Mouse (Mus musculus): Measurements from ENCODE around the gene Psmd12. TPM values are rescaled to one million over a fixed set of nuclear protein-coding genes. Genes with fewer than 3 reads are reported as not detected.

The Psmd12 gene
- total and polyA plus RNA-seq, 3 experiments, result 139 to 437 (median 149) TPM

DNA sequence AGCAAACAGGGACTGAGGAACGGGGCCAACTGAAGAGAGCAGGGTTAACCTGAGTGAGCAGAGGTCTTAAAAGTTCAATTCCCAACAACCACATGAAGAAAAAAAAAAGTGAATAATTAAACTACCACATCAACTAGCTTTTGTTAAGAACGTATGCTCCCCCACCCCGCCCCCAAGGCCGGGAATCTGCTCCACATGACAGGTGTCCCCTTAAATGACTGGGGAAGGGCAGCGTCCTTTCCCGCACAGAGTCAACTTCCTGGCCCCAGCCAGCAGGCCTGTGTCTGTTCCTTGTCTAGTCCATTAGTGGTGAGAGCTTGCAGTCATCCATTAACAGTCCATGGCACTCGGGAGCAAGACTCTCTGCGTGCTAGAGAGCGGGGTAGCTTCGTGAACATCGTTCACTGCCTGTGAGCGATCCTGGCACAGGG, 16.0 kb upstream of the Psmd12 start:
- no peak overlapping the region for H3K9ac ChIP-seq (ENCODE audit: control insufficient read depth, low read depth, low read length, poor library complexity, severe bottlenecking)
- H3K27ac ChIP-seq (ENCODE audit: control insufficient read depth, low read depth, low read length), result no peak overlapping the region
- no peak overlapping the region for H3K4me3 ChIP-seq (ENCODE audit: control insufficient read depth in 1 of 2, insufficient read depth in 1 of 2, low read depth in 2 of 2, low read length in 2 of 2)
- peaks cover 0 to 33% of the 10 kb centered on the region in 2 experiments; a peak in 3 of 4 replicates for H3K36me3 ChIP-seq (ENCODE audit: control insufficient read depth in 1 of 2, insufficient read depth in 2 of 2, low read length in 2 of 2)
- H3K9me3 ChIP-seq (replicated peaks; ENCODE audit: insufficient read depth, low read length), result no peaks in the 10 kb centered on the region
- H3K27me3 ChIP-seq (ENCODE audit: control insufficient read depth in 1 of 2, insufficient read depth in 2 of 2, low read length in 2 of 2), result no peaks in the 10 kb centered on the region
- H3K79me2 ChIP-seq (ENCODE audit: control insufficient read depth, insufficient read depth, low read length, poor library complexity), result peaks cover 62% of the 10 kb centered on the region
- TF ChIP-seq RAD21 (IDR thresholded peaks at IDR 0.05; ENCODE audit: low read depth, low read length) (no peak), JUND (IDR thresholded peaks at IDR 0.05; ENCODE audit: low read depth, low read length) (no peak), KAT2A (conservative IDR thresholded peaks at IDR 0.05; ENCODE audit: low read depth, low read length) (no peak), ZMIZ1 (IDR thresholded peaks at IDR 0.05; ENCODE audit: low read depth, low read length) (no peak), MEF2A (IDR thresholded peaks at IDR 0.05; ENCODE audit: extremely low read depth, insufficient replicate concordance, low read depth, low read length, poor library complexity, severe bottlenecking) (no peak), SIN3A (IDR thresholded peaks at IDR 0.05; ENCODE audit: low read length) (no peak), E2F4 (IDR thresholded peaks at IDR 0.05; ENCODE audit: borderline replicate concordance, low read depth, low read length) (no peak), ELF1 (IDR thresholded peaks at IDR 0.05; ENCODE audit: low read depth, low read length) (no peak), MYC (IDR thresholded peaks at IDR 0.05; ENCODE audit: low read depth, low read length) (no peak), CTCF (IDR thresholded peaks at IDR 0.05 in 2 of 3, conservative IDR thresholded peaks at IDR 0.05 in 1 of 3; ENCODE audit: control insufficient read depth in 1 of 3, insufficient read depth in 1 of 3, low read depth in 2 of 3, low read length in 3 of 3, poor library complexity in 1 of 3, severe bottlenecking in 1 of 3) (no peak), USF2 (IDR thresholded peaks at IDR 0.05; ENCODE audit: borderline replicate concordance in 1 of 2, insufficient read depth in 1 of 2, low read depth in 1 of 2, low read length in 2 of 2) (no peak)
- DNase-seq (ENCODE audit: low read depth, low spot score), result no peak
- H3K4me1 ChIP-seq (ENCODE audit: control insufficient read depth in 1 of 2, insufficient read depth in 2 of 2, low read length in 2 of 2), result peaks cover 23 to 29% of the 10 kb centered on the region in 2 experiments

DNA sequence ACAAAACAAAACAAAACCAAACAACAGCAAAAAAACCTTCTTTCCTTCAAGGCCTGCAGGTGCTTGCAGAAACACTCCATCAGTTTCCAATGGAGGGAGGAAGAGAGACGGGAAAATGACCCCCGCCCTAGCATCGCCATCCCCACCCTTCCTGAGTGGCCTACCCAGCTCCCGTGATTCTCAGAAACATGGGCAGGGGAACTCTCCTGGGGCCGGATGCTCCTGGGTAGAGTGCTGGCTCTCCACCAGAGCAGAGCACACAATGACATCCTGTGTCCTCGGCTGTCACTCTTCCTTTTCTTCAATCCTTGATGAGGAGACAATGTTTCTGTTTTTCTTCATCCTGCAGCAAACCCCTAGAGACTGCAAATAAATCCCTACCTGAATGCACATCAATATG, 15.1 kb upstream of the Psmd12 start:
- Histone ChIP-seq H3K9ac (ENCODE audit: control insufficient read depth, low read depth, low read length, poor library complexity, severe bottlenecking) (no peak overlapping the region), H3K9me3 (replicated peaks; ENCODE audit: insufficient read depth, low read length) (no peaks in the 10 kb centered on the region), H3K27ac (ENCODE audit: control insufficient read depth, low read depth, low read length) (no peak overlapping the region), H3K4me3 (ENCODE audit: control insufficient read depth in 1 of 2, insufficient read depth in 1 of 2, low read depth in 2 of 2, low read length in 2 of 2) (no peak overlapping the region), H3K79me2 (ENCODE audit: control insufficient read depth, insufficient read depth, low read length, poor library complexity) (peaks cover 66% of the 10 kb centered on the region), H3K27me3 (ENCODE audit: control insufficient read depth in 1 of 2, insufficient read depth in 2 of 2, low read length in 2 of 2) (no peaks in the 10 kb centered on the region), H3K4me1 (ENCODE audit: control insufficient read depth in 1 of 2, insufficient read depth in 2 of 2, low read length in 2 of 2) (peaks cover 23 to 29% of the 10 kb centered on the region in 2 experiments), H3K36me3 (ENCODE audit: control insufficient read depth in 1 of 2, insufficient read depth in 2 of 2, low read length in 2 of 2) (peaks cover 0 to 33% of the 10 kb centered on the region in 2 experiments; a peak in 3 of 4 replicates)
- DNase-seq (ENCODE audit: low read depth, low spot score), result no peak
- no peak for TF ChIP-seq POLR2AphosphoS5 (IDR thresholded peaks at IDR 0.05; ENCODE audit: borderline replicate concordance, low read depth, low read length)
- no peak for TF ChIP-seq POLR2AphosphoS2 (IDR thresholded peaks at IDR 0.05; ENCODE audit: low read length)
- TF ChIP-seq ZC3H11A (IDR thresholded peaks at IDR 0.05; ENCODE audit: low read depth, low read length), result no peak
- no peak for TF ChIP-seq GATA1 (IDR thresholded peaks at IDR 0.05; ENCODE audit: low read depth, low read length)
- TF ChIP-seq E2F4 (IDR thresholded peaks at IDR 0.05; ENCODE audit: borderline replicate concordance, low read depth, low read length), result no peak
- no peak for TF ChIP-seq JUND (IDR thresholded peaks at IDR 0.05; ENCODE audit: low read depth, low read length)
- no peak for TF ChIP-seq SMC3 (IDR thresholded peaks at IDR 0.05; ENCODE audit: low read depth, low read length)
- TF ChIP-seq MEF2A (IDR thresholded peaks at IDR 0.05; ENCODE audit: extremely low read depth, insufficient replicate concordance, low read depth, low read length, poor library complexity, severe bottlenecking), result no peak
- TF ChIP-seq USF2 (IDR thresholded peaks at IDR 0.05; ENCODE audit: borderline replicate concordance in 1 of 2, insufficient read depth in 1 of 2, low read depth in 1 of 2, low read length in 2 of 2), result no peak
- TF ChIP-seq ZKSCAN1 (IDR thresholded peaks at IDR 0.05; ENCODE audit: low read depth, low read length), result no peak
- no peak for TF ChIP-seq BHLHE40 (IDR thresholded peaks at IDR 0.05; ENCODE audit: borderline replicate concordance, low read depth, low read length)
- TF ChIP-seq MYC (IDR thresholded peaks at IDR 0.05; ENCODE audit: low read depth, low read length), result no peak
- no peak for TF ChIP-seq MYB (IDR thresholded peaks at IDR 0.05; ENCODE audit: low read depth, low read length)
- TF ChIP-seq RAD21 (IDR thresholded peaks at IDR 0.05; ENCODE audit: low read depth, low read length), result no peak
- no peak for TF ChIP-seq EP300 (IDR thresholded peaks at IDR 0.05; ENCODE audit: low read depth in 1 of 2, low read length in 2 of 2)
- no peak for TF ChIP-seq TBP (IDR thresholded peaks at IDR 0.05; ENCODE audit: low read depth, low read length)
- no peak for TF ChIP-seq TAL1 (IDR thresholded peaks at IDR 0.05; ENCODE audit: low read length)
